Mouse (Mus musculus): ENCODE results near the gene Usp31.

- TF ChIP-seq POLR2A (IDR thresholded peaks at IDR 0.05; ENCODE audit: borderline replicate concordance, extremely low read depth, low read depth, low read length): no peak
- TF ChIP-seq CTCF (IDR thresholded peaks at IDR 0.05; ENCODE audit: insufficient read depth, low read length): no peak
Observed at GRCm38 (mm10) chr7:121601697-121602096, 105.4 kb downstream of the Usp31 start.
